Mouse (Mus musculus) testis, postnatal 14 days (tissue): ENCODE measurements around the gene Phgr1.

Source experiments
- DNase-seq: peaks from one replicate; pipeline ENCODE4 v3.0.0; 2021; ENCODE audit warnings: low spot score

Gene Phgr1

GRCm38 (mm10) chr2:118772158-118772874, at the start of gene Phgr1:
Gene Phgr1, plus strand, starts transcription at chr2:118772769.
- DNase-seq = no peak

DNA sequence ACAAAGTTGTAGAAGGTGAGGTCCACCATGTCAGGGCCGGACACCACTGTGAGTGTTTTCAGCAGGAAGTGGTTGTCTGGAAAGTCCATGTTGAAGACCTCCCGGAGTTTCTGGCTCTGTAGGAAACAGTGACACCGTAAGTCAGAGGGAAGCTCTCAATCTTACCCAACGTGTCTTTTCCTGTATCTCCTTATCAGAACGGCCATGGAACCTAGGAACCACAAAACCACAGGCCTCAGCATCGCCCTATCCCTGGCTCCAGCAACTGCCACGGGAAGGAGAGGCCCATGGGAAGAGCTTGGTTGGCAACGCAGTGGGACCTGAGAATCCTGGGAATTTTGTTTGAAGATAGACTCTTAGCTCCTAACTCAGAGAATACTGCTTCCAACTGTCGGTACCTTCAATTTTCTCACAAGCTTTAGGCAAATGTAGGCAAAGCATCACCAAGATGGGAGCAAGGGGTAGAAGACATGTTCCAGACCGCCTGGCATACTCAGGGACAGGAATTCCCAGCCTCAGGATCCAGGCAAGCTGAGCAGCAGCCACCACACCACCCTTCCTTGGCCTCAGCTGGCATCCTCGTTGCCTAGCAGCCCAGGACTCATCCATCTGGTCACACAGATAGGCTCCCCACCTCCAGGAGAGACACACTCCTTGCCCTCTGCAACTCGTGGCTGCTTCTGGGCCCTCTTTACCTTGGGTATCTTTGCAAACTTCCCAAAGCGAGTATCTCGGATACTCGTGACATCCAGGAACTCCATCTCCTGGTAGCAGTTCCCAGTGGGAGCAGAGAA, 48.7 kb upstream of the Phgr1 start:
- DNase-seq = no peak

DNA sequence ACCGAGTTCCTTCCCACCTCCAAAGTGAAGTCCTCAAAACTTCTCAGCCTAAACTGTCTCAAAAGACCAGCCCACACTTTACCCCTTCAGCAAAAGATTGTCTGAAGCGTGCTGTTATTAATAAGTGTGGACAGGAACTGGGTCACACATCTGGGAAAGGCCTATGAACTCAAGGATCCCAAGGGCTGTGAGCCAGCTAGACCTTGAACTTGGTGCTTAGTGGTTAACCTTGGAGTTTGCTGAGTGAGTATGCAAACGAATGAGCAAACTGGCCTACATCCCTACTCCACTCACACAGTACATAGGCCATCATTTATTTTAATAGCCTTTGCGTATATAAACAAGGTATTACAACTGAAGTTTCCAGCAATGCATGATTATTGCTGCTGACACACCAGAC, 47.1 kb upstream of the Phgr1 start:
- no peak for DNase-seq

DNA sequence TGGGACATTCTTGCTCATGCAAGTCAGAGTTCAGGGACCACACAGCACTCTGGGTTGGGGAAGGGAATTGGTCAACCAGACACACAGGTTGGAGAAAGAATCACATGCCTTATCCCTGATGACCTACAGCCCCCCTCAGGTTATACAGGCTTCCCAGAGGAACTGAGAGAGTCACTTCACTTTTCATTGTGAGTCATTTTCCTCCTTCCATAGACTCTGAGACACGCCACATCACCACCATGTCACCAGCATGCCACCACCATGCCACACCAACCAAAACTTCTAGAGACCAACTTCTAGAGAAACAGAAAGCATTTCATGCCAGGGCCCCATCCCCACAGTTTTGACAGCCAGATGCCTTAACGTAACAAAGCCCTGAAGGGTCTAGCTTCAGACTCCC, 45.7 kb upstream of the Phgr1 start:
- no peak for DNase-seq

DNA sequence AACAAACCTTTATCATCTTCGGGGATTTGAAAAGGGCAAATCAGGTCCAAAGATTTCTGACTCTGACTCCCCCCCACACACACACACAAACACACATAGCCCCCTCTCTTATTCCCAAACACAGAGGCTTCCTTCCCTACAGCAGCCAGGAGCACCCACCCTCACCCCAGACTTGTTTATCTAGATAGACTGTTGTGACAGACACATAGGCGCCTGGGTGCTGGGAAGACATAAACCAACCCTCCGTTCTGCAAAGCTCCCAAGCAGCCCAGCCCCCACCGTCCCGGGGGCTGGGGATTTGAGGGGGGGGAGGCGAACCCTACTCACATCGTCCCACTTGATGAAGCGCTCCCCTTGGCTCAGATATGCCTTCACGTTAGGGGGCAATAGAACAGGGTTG, 44.7 kb upstream of the Phgr1 start:
- DNase-seq = no peak

GRCm38 (mm10) chr2:118728337-118728736, 44.2 kb upstream of the Phgr1 start, which contains the start of gene Plcb2:
Gene Plcb2, minus strand, starts transcription at chr2:118728438.
- no peak for DNase-seq

- no peak for DNase-seq
Observed at GRCm38 (mm10) chr2:118729194-118729593, 43.4 kb upstream of the Phgr1 start.

- peak; percentile 70 for DNase-seq
Observed at GRCm38 (mm10) chr2:118729816-118730621, 42.5 kb upstream of the Phgr1 start.

DNA sequence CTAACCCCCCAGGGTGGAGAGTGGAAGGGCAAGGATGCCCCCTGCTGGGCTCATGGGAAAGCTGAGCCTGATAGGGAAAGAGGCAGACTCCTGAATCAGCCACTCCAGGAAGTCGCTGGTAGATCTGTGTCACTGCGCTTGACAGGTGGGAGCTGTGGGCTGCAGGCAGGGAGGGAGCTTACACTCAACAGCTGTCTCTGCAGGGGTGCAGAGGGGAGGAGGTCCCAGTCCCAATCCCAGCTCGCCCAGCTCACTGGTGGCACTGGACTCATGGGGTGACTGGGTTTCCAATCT, 42.0 kb upstream of the Phgr1 start:
- peak; percentile 55 for DNase-seq

DNA sequence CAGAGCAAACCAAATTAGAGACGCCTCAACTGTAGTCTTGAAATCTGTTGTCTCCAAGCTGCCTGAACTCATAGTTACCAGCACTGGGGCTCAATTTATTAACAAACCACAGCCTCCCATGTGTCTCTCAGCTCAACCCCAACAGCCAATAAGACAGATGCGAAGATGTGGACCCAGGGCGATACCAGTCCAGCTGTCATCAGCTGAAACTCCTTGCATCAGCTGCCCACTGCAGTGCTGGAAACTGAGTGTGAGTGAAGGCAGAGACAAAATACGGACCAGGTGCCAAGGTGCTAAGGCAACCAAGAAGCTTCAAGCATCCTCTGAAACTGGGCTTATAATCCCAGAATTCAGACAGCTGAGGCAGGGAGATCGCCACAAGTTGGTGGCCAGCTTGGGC, 40.6 kb upstream of the Phgr1 start:
- DNase-seq = no peak

GRCm38 (mm10) chr2:118733341-118733740, 39.2 kb upstream of the Phgr1 start:
- DNase-seq = no peak

DNA sequence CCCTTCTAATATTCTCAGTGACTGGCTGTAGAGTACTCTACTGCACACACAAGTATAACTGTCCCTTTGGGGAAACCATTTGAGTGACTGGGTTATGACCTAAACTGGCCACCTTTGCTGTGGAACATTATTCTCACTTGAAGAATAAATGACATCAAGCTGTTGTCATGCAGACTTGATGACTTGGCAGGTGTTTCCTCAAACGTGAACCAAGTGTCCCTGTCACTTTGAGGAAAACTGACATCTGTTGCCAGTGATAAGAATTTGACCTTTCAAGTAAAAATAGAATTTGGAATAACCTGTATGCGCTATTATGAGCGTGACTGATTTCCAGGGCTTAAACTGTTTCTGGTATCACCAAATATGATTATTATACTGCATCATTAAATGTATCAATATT, 32.2 kb upstream of the Phgr1 start:
- no peak for DNase-seq

DNA sequence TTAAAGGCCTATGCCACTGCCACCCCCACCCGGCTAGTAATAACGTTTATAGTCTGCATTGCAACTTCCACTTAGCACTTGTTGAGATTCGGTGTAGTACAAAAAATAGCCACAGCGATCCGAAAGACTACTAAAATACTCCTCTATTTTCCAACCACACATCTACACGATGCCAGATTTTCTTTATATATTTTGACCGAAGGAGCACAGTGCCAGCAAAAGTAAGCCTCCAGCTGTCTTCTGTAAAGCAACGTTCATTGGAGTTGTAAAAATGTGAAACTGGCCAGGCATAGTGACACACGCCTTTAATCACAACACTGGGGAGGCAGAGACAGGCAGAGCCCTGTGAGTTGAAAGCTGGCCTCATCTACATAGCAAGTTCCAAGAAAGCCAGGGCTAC, 31.4 kb upstream of the Phgr1 start:
- no peak for DNase-seq

- DNase-seq = no peak
Observed at GRCm38 (mm10) chr2:118743261-118743943, 29.2 kb upstream of the Phgr1 start.

DNA sequence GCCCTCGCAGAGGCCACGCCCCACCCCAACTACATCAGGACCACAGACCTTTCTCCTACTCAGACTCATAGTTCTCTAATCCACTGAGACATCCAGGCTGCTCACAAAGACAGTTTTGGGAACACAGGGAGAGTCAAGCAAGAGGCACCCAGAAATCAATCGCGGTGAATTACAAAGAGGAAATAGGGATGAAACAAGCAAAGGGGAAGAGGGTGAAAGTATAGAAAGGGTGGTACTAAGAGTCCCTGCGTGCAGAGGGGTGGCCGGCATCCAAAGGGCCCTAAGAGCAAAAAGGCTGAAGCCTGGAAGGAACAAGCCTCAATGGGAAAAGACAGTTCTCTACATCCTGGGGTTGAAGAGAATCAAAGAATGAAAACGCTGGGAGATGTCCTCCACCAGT, 27.9 kb upstream of the Phgr1 start:
- DNase-seq = no peak

DNA sequence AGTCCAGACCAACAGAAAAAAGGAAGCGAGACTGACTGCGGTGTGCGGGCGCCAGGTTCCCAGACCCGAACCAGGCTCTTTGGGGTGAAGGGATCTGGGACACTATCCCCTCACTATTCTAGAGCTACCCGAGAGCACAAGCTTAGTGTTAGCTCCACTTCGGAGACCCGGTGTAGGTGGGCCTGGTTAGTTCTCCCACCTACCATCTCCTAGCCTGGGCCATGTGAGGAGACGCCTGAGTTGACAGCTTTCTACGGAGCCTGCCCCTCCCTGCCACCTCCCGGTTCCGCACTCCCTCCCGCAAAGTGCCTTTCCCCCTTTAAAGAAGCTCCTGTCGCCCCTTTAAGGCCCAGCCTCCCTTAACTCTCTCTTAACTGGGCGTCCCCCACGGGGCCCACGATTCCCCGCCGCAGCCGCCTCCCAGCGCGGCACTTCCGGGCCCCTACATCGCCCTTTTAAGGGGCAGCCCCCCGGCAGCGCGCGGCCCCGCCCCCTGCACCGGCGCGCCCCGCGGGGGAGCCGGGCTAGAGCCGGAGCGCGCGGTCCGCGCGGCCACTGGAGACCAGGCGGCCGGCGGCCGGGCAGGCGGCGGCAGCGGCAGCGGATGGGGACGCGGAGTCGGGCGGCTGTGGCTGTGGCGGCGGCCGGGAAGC, 27.2 kb upstream of the Phgr1 start, which contains the start of gene Inafm2:
Inafm2 (plus strand) TSS at position 527 of the 653 bp plus-strand sequence.
- peak; percentile 93 for DNase-seq

- DNase-seq = peak; percentile 67
Observed at GRCm38 (mm10) chr2:118745915-118746901, 26.4 kb upstream of the Phgr1 start.

- no peak for DNase-seq
Observed at GRCm38 (mm10) chr2:118747301-118747960, 25.1 kb upstream of the Phgr1 start.

- peak; percentile 38 for DNase-seq
Observed at GRCm38 (mm10) chr2:118749341-118749884, 23.2 kb upstream of the Phgr1 start.
